Mouse (Mus musculus): ENCODE results near the gene Elmo3. TPM values are rescaled to one million over a fixed set of nuclear protein-coding genes. Genes with fewer than 3 reads are reported as not detected.
A peak's percentile ranks its signal among the peaks of the same experiment; 100 is the strongest.

The Elmo3 gene
- total RNA-seq, 2 experiments from 2014 or later: 3.7 to 7.8 TPM

DNA sequence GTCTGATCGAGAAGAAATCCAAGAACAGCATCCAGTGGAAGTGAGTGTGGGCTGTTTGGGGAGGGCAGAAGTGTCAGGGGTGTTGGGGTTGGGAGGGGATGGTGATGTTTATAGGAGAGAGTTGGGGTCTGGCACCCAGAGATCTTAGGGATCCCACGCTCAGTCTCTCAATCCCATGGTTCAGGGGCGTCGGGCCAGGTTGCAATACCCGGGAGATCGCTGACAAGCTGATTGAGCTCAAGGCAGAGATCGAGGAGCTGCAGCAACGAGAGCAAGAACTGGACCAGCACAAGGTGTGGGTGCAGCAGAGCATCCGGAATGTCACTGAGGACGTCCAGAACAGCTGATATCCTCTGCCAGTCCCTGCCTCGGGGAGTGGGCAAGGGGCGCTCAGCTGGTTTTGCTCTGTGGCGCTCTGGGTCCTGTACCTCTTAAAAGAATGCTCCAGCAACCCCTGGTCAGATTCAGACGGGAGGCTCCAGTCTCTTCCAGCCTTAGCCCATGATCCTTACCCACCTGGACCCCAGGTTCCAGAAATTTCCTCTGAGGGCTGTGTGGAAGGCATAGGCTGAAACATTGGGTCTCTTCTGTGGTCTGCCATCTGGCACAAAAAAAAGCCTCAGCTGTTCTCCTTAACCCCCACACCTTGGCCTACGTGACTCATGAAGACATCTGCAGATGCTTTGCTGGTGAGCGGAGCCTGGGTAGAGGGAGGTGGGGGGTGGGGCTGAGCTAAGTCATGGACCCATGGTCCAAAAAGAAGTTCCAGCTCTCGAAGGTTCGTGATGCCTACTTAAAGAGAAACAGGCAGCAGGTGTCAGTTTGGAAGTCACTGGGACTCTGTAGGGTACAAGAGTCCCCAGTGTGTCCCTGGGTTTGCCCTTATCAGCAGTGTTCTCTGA is 6.8 kb upstream of the Elmo3 start:
- no peak for DNase-seq

DNA sequence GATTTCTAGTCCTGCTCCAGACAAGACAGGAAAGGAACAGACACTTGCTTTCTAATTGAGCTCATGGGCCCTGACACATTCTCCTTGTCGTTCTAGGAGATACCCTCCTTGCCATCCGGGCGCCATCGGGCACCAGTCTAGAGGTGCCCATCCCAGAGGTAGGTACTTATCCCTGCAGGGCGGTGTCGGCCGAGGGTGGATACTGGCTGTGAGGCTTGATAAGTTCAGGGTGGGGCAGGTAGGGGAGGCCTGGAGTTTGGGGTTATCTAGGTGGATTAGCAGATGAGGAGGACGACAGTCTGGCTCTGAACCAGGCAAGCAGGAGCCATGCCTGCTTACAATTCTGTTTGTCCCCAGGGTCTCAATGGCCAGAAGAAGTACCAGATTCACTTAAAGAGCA is 5.4 kb upstream of the Elmo3 start:
- DNase-seq: no peak

DNA sequence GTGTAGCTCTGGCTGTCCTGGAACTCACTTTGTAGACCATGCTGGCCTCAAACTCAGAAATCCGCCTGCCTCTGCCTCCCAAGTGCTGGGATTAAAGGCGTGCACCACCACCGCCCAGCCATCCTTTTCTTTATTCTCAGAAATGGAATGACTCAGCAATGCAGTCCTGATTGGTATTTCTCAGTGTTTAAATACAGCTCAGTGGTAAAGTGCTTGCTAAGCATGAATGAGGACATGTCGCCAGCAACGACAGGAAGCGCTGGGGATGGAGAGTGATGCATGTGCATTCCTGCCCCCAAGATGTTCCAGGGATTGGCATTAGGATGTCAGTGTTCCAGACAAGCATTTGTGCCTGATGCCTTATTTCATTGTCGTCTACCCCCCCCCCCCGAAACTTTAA is 2.0 kb upstream of the Elmo3 start:
- no peak for DNase-seq

DNA sequence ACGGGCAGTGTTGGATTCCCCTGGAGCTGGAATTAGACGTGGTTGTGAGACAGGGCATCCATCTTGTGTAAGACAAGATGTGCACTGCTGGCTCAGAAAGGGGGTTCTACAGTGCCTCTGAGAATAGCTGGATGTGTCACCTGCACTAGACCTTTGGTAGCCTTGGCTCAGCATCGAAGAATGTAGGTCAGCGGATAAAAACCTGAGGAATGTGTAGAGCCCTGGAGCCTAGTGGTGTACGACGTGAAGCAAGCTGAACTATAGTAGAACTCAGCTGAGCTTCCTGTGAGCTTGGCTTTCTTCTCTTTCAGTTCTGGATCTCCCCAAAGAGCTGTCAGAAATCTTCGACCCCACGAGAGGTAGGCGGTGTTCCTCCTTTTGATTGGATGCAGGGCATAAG is 1.5 kb upstream of the Elmo3 start:
- DNase-seq: no peak

DNA sequence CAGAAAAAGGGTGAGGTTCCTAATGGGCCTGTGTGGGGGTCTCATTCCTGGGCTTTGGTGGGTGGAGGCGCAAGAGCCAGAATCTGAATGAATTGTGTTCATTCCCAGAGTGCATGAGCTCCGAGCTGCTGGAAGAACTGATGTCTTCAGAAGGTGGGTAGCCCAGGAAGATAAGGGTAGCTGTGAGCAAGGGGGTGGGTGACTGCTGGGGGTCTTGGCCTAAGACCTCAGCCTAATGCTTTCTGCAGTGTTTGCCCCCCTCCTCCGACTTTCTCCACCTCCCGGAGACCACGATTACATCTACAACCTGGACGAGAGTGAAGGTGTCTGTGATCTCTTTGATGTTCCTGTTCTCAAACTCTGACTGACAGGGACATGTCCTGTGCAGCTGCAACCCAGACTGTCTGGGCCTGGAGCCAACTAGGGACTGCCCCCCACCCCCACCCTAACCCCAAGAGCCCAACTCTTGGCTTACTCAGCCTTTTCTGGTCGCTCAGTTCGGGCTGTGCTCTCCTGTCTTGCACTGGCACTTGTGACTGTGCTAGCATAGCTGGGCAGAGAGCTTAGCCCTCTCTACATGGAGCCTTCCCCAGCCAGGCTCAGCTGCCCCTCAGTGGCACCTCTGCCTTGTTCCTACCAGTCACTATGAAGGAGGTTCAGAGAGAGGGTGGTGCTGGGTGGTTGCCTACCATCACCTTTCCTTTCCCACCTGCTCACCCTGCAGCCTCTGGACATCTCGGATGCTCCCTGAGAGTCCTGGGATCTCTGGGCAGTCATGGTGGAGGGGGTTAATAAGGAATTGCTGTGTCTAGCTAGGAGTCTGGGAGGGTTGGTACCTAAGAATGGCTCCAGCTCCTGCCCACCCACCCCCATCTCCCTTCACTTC is 833 bp upstream of the Elmo3 start:
- no peak for DNase-seq

DNA sequence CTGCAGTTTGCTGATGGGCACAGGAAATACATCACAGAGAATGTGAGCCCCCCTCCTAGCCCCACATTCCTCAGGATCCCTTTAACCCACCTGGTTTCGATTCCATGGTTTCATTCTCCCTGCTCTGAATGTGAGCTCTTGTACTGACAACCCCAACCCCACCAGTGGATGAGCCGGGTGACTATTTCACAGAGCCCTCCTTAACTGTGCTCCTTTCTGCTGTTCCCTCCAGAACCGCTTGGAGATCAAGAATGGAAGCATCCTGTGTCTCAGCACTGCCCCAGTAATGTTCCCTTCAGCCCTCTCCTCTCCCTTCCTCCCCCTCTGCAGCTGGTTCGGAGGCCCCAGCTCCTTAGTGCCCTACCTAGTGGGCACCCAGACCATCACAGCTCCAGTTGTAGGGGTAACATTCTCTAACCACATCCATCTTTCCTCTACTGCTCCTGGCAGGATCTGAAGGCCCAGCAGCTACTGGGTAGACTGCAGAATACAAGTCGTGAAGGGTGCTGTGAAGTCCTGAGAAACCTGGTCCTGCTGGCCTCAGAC is 818 bp downstream of the Elmo3 start:
- no peak for DNase-seq

DNA sequence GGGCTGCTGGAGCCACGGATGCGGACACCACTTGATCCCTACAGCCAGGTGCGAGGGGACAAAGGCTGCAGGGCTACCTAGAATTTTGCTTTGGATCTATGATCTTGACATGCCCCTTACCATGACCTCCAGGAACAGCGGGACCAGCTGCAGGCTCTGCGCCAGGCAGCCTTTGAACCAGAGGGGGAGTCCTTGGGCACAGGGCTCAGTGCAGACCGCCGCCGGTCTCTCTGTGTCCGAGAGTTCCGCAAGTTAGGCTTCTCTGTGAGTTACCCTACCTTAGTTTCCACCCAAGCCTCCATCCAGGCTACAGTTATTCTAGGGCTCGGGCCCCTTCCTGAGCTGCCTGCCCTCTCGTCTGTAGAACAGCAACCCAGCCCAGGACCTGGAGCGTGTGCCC is 2.3 kb downstream of the Elmo3 start:
- DNase-seq: no peak

DNA sequence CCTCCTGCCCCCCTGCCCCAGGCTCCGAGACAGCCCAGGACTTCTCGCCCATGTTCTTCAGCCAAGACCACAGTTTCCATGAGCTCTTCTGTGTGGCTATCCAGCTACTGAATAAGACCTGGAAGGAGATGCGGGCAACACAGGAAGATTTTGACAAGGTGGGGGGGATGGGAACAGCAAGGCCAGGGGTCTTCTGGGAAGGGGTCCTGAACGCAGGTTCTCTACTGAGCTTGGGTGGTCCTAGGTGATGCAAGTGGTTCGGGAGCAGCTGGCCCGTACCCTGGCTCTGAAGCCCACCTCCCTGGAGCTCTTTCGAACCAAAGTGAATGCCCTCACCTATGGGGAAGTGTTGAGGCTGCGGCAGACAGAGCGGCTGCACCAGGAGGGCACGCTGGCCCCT is 3.0 kb downstream of the Elmo3 start:
- no peak for DNase-seq

DNA sequence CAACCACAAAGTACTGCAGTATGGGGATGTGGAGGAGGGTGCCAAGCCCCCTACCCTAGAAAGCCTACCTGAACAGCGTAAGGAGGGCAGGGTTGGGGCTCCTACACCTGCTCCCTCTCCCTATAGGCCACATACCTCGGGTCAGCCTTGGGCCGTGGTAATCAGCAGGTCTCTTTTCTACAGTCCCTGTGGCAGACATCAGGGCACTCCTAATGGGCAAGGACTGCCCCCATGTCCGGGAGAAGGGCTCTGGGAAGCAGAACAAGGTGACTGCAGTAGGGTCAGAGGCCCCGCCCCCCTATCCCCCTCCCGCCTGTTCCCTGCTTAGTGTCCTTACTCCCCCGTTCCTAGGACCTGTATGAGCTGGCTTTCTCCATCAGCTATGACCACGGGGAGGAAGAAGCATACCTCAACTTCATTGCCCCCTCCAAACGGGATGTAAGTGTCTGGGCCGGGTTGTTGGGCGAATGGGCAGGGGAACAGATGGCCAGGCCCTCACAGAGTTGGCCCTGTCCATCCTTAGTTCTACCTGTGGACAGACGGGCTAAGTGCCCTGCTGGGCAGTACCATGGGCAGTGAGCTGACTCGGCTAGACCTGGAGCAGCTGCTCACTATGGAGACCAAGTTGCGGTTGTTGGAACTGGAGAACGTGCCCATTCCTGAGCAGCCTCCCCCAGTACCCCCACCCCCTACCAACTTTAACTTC is 3.9 kb downstream of the Elmo3 start:
- DNase-seq: no peak

DNA sequence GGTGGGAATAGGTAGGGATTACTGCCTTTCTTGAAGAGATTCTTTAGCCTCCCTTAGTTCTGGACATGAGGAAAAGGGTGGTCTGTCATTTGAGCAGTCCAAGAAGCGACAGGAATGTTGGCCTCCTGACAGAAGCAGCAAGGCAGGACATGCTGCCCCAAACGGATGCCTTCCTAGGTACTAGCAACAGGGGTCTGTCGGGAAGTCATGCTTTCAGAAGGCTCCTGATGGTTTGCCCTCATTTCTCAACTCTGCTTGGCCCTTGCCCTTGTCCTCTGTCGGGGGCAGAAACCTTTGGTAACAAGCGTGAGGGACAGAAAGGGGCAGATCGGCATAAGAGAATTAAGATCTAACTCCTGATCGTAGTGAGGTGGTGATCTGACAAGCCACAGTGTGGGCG is 4.7 kb downstream of the Elmo3 start:
- no peak for DNase-seq

DNA sequence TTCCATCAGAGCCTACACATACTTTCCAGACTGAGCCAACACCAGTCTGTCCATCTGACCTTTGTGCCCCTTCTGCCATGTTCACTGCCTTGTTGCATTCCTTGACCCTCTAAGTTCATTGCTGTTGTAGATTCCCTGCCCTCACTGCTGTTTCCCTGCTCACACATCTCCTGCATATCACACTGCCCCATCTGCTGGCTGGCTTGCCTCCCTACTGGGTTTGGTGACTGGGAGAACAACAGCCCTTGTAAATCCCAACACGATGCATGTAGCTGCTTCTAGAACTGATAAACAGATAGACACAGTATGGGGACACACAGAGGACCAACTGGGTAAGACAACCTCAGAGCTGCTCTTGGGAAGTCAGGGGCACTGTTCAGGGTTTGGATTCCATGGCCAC is 6.3 kb downstream of the Elmo3 start:
- DNase-seq: no peak

DNA sequence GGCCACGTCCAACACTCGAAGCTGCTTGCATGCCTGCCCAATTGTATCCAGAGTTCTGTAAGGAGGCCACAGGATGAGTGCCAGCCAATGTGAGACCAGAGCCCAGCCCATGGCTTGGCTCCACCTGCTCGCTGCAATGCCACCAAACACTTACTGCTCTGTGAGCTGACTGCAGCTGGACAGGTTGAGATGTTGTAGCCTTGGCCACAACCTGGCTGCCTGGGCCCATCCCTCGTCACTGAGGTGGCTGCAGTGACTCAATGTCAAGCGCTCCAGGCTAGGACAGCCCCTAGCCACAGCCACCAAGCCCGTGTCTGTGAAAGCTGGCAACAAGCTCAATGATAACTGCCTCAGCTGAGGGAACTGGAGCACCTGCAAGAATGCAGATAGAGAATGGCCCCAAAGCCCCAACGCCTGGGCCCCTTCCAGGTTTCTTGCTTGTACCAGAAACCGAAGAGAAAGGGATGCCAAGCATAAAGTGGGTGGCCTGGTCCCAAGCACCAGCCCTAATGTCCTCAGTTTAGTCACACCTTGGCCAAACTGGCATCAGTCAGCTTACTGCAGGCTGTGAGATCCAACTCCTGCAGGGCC is 7.6 kb downstream of the Elmo3 start:
- DNase-seq: no peak

DNA sequence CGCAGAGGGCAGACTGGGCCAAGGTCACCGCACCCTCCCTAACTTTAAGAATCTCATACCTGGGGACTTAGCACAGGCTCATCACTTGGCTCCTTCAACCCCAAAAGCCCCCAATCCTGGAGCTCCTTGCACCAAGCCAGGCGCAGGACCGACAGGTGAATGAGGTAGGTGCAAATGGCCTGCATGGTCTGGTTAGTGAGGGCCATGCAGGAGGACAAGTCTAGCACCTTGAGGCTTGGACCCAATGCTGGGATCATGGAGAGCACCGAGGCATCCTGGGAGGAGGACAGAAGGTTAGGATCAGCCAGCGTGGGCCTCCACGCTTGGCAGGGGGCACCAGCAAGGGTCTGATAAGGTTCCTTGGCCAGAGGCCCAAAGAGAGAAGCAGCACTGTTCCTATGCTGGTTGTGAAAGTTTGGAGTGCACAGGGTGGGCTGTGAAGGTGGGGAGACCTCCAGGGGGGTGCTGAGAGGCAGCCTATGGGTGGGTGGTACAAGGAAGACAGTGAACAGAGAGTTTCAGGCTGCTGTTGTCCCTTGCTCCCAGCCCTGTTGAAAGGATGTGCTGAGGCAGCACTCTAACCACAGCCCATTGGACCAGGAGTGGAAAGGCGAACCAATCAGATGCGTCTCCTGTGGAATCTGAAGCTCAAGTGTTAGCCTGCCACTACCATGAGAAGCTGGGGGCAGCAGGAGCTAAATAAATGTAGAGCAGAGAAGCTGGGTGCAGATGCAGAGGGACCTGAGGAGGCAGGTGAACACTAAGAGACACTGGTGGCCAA is 8.4 kb downstream of the Elmo3 start:
- no peak for DNase-seq

DNA sequence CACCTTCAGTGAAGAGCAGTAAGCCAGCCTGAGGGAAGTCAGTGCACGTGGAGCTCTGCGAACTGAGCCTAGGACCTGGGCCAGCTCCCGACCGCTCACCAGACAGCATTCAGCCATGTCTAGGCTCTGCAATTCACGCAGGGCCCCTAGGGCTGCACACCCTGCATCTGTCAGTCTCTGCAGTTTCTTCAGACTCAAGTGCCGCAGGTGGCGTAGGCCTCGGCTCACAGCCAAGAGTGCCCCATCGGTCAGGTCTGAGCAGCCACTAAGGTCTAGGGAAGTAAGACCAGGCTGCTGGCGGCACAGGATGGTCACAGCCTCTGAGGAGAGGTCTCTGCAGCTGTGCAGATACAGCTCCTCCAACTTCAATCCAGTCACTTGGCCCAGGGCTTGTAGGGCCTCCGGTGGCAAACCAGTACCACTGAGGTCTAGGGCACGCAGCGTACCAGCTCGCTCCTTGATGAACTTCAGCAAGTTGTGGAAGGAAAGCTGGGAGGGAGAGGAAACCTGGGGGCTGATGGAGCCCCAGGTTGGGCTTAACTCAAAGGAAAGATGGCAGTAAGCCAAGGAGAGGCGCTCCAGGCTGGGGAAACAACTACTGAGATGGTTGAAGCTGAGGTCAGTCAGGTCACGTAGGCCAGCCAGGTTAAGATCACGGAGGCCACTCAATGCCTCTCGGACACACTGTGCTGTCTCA is 9.8 kb downstream of the Elmo3 start:
- DNase-seq: no peak

DNA sequence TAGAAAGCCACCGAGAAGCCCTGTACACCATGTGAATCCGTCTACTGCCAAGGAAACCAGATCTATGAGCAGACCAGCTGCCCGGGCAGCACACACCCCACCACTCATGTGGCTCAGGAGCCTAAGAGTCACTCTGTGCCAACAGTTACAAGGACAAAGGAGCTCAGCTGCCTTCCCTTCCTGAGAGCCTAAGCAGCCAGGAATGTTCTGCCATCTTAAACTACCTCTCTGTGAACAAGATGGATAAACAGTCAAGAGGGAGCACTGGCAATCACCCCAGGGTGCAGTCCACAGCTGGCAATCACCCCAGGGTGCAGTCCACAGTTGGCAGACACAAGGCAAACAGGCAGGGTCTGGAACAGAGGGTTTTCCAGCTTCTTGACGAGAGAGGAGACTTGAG is 12.5 kb downstream of the Elmo3 start:
- peak in 1 of 2 experiments; percentile 53 for DNase-seq

DNA sequence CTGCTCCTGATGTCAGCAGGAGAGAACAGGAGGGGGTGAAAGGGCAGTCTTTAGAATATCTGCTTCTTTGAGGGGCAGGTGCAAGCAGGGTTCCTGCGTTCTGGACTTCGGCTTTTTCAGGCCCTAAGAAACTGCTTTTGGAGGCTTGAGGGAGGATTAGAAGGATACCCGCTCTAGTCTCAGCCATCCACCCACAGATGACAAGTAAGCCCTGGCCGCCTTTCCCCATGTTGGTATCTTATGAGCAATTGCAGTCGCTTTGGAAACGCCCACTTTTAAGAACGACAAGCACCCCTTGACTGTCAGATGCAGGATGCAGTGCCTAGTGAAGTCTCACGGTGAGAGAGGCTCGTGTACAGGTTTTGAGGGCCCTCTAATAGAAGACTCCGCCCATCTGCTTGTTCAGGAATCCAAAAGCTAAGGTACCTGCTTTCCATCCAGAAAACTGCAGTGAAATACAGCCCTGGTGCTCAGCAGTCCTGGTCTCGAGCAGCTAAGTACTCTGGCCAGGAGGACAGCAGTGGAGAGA is 13.3 kb downstream of the Elmo3 start:
- no peak for DNase-seq

DNA sequence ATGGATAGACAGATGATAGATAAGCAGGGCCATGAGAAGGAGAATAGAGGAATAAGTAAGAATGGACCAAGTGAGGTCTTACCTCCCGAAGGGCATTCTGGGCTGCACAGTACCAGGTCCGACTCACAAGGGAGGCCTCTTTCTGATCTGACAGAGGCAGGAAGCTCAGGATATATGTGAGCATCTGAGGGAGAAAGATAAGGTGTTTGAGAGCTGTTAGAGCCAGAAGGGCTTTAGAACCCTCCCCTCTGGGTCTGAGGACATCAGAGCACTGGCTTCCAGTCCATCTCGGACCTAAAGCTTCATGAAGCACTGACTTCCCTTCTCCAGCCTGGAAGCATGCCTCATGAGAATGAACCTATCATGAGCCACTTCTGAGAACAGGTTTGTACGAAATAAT is 17.8 kb downstream of the Elmo3 start:
- DNase-seq: no peak

DNA sequence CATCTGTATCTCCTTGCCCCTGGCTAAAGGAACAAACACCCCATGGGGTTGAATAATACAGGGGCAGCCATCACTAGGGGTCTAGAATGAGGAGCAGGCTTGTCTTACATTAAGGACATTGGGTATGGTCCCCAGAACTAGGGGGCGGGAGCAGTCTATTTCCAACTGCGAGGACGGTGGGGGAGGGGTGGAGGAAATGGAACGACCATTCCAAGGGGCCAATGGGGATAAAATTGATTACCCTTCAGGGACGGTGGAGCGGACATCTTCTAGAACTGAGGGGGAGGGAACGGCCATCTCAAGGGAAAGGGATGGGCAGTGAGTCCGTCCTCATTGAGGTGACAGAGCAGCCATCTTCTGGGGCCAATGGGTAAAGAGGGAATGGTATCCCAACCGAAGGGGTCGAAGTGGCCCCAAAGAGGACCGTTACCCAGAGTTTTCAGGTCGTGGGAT is 20.3 kb downstream of the Elmo3 start:
- DNase-seq: no peak

DNA sequence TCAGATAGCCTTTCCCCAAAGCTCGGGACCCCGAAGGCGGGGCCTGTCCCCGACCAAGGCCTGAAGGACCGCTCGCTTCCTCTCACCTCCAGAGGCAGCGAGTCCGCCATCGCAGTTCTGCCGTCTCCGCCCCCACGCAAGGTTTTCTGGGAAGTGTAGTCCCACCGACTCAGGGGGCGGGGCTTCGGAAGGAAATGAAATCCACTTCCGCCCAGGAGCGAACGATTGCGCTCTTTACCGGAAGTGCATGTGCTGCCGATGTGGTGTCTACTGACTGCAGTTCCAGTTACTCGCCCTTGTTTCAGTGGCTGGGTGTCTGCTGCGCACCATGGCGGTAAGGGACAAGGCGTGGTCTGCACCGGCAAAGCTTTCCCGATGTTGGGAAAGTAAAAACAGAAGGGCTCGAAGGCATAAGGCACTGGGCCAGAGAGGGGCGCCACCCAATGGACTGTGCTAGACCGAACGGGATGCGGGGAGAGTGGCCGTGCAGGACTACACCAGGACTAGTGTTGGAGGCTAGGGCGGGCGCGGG is 20.8 kb downstream of the Elmo3 start, which contains the start of the genes Lrrc29 and Tmem208:
TSS of gene Lrrc29 (minus strand) at position 138 of the 532 bp plus-strand sequence.
TSS of gene Tmem208 (plus strand) at position 214 of the 532 bp plus-strand sequence.
- DNase-seq: peak; percentile 98

DNA sequence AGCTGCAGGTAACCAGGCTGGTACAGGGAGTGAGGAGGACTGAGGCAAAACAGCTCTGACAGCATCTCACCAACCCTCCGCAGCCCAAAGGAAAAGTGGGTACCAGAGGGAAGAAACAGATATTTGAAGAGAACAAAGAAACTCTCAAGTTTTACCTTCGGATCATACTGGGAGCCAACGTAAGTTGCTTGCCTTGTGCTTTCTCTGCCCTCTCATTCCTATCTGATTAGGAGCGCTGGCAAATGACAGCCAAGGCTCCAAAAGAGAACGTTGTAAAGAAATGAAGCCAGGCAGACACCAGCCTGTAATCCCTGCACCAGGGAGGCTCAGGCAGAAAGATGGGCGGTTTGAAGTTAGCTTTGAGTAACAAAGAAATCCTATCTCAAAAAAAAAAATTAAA is 21.6 kb downstream of the Elmo3 start:
- no peak for DNase-seq

Measured in adrenal gland, postnatal 36 days (tissue).